Mouse (Mus musculus): ENCODE measurements at regions not wholly inside any gene's neighbourhood (a gene's known extent, or its start where the extent isn't known, plus 50 kb on each side); places are given as distances from the start of the nearest gene placed in this dataset.
A peak's percentile ranks its signal among the peaks of the same experiment; 100 is the strongest.

DNA sequence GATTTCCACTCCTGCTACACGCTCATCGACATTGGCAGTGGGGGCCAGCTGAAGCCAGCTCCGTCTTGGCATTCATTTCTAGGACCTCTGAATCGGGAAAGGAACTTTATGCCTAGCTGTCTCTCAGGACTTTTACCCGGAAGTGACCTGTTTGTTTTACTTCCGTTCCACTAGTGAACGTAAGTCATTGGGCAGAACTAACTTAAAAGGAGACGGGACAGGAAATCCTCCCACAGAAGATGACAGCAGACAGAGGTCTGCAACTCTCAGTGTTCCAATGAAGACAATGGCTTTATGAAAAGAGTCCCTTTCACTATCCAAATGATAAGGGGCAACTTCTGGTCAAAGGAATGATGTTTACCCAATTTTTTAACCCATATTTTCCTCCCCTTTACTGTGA is 155.5 kb downstream of the Sec61b start:
- no peak for DNase-seq

DNA sequence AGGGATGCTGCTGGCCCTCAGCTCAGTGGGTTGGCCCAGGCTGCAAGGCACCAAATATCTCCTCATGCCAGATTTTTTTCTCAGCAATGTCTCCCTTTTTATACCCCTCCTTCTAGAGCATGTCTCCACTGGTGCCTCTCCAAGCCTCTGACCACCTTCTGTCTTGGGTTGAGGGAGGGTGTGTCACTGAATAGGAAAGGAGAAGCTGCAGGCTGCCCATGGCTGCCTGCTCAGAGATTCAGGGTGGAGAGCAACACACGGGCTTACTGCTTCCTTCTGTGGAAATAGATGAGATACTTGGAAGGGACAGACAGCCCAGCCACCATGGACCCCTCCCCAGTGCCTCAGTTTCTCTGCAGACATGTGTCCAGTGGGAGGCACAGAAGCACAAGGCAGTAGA is 156.0 kb downstream of the Sec61b start:
- DNase-seq, result no peak

DNA sequence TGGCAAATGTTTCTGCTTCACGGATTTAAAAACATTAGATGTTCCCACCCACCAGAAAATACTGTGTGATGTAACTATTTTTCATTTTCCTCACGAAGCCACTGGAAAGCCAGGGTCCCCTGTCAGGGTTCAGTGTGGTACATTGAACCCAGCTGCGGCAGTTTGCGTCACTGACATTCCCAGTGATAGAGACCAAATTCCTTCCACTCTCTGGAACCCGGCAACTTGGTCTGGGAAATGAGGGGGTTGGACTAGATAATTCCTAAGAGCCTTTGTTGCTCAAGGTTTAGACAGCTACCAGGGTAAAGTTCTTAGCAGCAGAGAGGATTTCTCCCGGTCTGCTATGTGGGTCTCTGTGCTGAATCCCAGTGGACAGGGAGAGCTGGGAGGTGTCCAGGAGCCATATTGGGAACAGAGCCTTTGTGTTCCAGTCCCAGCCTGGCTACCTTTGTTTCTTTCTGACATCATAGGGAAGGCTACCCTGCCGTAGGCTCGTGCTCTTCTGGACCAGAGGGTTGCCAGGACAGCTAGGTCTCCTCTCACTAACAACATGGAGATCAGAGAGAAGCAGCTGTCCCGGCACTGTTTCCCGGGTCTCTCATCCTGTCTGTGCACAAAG is 164.5 kb downstream of the Sec61b start:
- no peak for DNase-seq

DNA sequence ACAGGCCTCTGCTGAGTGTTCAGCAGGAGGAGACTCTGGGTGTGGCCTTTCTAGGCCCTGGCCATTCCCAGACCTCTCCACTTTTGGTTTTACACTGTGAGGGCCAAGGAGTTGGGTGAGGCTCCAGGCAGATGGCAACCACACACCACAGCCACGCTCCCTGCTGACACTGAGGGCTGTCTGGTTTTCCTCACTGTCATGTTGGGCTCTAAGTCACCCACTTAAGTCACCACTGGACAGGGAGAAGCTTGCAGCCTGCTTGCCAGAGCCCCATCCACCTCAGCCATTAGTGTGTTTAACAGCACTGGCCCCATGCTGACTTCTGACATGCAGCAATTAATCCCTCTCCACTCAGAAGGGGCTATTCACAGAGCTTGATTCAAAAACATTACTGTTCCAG is 170.6 kb downstream of the Sec61b start:
- DNase-seq, result no peak

DNA sequence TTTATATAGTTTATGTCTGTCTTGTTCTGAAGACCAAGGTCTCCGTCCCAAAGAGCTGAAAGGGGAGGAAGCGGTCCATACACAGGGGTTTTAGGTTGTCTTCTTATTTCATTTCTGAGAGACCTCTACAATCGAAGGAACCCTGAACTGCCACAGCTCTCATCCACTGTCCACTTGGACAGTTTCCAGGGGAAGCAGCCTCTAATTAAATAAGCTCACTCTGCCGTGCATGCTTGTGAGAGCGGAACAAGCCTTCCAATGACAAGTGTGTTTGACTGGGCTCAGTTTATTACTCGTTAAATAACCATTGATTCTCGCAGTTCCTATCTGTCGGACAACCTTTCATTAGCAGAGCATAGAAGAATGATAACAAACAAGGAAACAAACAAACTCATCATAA is 174.2 kb downstream of the Sec61b start:
- DNase-seq, result no peak

DNA sequence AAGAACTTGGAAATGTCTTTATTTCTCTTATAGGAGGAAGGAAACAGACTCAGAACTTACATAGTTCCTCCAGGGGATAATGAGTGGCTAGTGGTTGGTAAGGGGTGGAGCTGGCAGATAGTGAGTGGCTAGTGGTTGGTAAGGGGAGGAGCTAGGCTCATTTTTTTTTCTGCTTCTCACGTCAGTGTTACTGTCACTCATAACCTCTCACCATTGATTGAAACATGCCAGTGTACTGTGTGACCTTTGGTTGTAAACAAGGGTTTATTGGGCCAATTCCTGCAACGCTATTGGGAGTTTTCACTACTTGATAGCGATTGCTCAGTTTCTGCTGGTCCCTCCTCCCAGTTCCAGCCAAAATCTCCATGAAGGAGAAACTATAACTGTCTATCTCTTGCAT is 175.5 kb downstream of the Sec61b start:
- no peak for DNase-seq

DNA sequence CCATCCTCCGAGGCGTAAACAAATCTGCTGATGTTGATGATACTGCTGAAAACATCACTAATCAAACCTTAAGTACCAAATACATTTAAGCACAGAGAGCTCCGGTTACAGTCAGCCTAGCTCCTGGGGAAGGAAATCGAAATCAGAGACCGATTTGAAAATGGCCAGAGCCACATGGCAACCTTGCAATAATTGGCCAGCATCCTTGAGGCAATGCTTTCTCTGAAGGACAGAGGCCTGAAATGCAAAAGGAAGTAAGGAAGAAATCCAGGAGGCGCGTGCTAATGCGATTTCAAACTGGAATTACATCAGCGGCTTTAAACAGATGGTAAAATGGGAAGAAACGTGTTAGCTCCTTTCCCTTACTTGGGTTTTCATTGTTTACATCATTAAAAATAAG is 177.1 kb downstream of the Sec61b start:
- no peak for DNase-seq

DNA sequence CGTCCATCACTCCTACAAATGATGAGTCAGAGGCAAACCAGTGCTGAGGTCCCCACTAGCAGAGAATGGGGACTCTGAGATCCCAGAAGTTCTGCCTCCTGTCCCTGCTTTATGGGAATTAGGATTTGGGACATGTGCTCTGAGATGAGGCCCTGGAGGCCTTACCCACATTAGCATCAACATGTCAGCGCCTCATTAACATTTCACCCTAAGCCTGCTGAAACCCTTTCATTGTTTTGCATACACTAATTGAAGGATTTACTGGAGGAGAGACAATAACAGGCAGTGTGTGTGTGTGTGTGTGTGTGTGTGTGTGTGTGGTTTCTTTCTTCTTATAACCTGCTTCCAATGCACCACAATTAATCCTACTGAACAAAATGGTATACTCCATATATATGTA is 178.7 kb downstream of the Sec61b start:
- no peak for DNase-seq

DNA sequence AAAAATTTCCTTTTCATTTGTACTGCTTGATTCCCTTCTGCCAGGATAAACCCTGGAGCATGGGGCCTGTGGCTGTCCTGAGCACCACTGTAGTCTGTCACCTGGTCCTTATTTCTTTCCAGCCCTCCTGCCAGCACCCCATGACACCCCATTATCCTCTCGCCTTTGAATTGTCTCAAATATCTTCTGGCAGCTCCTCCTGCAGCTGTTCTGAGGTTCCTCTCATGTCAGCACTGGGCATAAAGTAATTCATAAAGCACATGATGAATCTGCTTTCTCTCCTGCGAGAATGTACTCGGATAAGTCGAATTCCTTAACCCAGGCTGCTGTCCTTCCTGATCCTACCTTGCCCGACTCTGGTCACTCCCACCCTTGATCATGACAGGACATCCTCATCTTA is 195.1 kb downstream of the Sec61b start:
- no peak for DNase-seq

DNA sequence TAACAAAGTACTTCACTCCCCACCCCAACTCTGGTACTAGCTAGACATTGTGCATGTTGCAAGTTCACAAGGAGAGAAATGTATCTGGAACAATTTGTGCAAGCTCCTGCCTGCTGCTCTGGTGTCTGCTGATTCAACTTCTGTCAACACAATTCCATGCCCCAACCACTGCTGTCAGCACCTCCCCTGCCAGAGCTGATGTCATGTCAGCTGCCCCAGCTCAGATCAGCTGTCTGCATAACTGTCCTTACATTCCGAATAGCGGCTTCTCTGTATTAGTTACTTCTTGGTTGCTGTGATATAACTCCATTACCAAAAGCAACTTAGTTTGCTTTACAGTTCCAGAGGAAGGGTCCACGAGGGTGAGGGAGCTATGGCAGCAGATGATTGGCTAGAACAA is 196.0 kb downstream of the Sec61b start:
- DNase-seq, result no peak

DNA sequence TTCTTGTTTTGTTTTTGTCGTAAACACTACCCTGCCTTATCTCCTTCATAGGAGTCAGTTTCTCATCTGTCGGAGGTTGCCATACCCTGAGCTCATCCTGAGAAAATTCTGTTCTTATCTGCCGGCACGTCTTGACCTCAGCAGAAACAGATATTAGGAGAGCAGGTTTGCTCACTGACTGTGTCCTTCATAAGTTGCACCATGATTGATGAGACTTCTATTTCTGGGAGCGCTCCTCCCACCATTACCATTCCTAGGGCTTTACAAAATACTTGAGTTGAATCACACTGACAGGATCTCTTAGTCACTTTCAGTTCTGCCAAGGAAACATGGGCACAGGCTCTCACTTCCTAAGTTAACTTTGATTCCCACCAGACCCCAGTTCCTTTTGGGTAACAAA is 196.9 kb downstream of the Sec61b start:
- DNase-seq, result peak in 1 of 2 experiments; percentile 10

DNA sequence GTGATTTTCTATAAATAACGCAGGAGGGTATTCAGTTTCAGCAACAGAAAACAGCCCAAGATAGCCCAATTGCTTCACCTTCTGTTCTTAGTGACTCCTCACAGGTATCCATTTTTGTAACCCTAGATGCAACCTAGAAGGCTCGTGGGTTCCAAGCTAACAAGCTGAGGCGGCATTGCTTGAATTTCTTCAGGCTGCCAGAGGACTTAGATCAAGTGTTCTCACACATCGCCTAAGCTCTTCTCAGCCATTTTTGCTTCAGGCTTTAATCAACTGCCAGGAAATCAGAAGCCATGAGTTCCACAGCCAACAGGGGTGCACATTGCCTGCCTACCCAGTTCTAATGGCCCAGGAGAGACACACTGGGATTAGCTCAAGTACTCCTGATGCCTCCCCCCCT is 206.7 kb downstream of the Sec61b start:
- no peak for DNase-seq

DNA sequence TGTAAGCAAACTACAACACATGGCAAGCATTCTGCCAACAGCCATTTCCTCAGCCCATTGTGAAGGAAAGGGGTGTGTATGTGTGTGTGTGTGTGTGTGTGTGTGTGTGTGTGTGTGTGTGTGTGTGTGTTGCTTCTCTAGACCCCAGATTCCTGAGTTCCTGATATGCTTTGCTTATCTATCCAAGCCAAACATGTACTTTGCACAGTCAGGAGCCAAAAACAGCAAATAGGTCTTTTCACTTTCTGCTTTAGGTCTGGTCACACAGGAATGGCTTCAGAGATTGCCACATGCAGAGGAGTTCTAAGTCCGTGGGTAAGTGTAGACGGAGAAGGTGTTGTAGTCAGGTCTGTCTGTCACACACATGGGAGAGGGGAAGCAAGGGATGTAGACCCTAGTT is 216.7 kb downstream of the Sec61b start:
- DNase-seq, result no peak

DNA sequence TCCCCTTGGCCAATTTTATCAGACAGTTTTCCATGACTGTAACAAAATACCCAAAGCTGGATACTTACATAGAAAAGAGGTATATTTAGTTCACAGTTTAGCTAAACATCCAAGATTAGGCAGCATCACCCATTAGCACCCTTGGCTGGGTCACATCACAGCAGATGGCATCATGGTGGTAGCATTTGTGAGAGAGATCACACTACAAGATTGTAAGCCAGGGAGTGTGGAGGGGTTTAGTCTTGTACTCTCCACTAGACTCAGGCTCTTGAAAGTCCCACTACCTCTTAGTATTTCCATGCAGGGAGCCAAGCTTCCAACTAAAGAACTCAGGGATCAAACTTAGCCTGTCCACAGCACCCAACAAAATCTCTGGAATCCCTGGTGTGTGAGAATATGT is 218.2 kb downstream of the Sec61b start:
- no peak for DNase-seq

DNA sequence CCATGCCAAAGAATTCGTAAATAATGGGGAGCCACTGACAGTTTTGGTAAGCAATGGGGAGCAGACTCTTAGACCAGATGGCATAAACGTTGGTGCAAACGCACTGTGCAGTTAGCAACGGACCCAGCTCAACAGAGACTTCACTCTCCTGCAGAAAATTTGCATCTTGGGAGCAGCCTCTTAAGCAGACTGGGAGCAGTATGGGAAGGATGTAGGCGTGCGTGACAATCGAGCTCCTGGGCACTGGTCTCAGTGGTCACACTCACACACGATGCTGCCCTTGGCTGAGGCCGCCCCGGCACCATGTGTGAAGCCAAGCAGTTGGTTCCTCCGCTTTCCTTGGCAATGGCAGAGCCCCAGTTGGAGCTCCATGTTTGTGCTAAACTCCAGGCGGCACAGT is 218.8 kb downstream of the Sec61b start:
- no peak for DNase-seq

DNA sequence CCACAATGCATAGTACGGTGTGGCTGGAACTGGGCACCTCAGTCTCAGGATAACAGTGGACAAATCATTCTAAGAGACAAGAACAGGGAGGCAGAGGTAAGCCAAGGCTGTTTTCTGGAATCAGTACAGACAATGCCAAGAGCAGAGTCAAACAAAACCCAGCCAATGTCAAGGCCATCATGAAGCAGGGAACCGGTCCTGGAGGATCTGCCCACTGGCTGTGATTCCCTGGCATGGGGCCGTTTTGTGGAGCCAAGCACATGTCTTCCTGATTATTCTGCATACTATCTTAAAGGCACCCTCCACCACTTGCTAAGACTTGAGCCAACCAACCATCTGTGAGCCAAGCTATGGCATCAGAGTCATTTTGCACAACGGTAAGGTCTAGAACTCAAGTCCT is 222.6 kb downstream of the Sec61b start:
- no peak for DNase-seq

DNA sequence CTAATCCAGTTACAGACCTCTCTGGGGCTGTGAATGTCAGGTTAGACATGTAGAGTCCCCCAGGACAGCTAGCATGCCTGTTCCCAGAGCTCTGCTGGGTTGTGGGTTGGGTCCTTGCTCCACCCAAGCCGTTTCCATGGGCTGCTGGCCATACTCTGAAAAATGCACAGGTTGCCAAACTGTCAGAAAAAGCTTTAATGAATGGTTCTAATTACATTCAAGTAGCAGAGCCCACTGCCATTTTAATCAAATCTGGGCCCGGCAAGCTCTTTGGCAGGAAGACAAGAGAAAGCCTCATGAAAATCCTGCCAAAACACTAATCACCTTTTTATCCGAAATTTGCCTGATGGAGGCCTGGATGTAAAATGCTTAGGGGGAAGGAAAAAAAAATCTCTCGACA is 224.1 kb downstream of the Sec61b start:
- DNase-seq, result no peak

DNA sequence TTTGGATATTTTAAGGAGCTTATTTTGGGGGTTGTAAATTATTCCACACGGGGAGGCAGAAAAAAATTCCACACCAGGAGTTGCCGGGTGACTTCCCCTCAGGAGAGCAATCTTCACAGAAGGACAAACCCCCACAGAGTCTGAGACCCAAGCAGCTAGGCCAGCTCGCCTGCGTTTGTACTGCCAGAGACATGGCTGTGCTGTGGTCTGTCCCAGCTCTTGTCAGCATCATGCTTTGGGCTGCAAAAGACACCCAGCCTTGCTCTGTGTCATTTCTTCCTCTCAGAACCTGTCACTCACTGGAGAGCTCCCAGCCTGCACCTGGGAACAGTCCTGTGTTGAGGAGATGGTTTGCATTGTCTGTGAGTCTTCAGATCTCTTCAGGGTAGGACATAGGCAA is 224.5 kb downstream of the Sec61b start:
- no peak for DNase-seq

DNA sequence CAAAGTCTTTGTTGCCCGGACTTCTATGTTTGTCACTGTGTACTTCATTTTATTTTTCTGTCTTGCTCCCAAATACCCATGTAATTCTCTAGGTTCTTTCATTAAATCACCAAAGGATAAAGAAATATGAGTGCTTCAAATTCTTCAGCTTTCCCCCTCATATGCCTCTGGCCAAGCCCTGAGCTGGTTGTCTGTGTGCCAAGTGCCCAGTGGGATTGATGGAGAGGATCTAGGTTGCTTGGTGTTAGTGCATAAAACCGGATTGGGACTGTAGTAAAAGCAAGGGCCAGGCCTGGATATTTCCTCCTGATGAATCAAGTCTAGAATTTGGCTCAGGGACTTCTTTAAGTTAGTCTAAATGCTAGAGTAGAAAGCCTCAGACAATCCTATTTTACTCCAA is 229.0 kb downstream of the Sec61b start:
- no peak for DNase-seq

DNA sequence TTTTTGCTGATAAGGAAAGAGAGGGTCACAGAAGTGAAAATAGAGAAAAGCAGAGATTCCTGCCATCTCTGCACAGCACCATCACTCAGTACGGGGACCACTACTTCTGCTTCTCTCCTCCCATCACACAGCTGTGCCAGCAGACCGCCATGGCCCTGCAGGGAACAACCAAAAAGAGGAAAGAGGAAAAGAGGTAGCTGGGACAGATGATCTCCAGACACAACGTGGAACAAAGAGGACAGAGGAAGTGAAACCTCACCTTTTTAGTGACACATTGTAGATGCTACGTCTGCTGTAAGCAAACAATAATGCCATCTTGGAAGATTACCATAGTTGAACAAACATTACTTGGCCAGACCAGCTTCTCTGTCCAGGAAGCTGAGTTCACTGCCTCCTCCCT is 230.1 kb downstream of the Sec61b start:
- no peak for DNase-seq

DNA sequence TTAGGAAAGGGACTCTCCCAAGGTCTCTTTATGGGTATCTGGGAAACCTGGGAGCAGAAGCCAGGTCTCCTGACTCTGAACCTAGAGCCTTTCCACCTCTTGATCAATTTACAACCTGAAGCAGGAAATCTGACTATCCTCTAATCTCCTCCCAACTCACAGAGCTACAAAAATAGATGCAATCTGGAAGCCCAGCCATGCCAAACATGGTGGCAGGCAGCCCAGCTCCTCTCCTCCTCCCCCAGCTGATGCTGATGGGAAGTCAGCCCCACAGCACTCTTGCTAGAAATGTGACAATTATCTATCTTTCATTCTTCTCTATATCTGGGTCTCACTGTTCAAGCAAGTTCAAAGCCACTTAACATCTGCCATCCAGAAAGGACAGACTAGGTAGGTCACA is 233.5 kb downstream of the Sec61b start:
- no peak for DNase-seq

DNA sequence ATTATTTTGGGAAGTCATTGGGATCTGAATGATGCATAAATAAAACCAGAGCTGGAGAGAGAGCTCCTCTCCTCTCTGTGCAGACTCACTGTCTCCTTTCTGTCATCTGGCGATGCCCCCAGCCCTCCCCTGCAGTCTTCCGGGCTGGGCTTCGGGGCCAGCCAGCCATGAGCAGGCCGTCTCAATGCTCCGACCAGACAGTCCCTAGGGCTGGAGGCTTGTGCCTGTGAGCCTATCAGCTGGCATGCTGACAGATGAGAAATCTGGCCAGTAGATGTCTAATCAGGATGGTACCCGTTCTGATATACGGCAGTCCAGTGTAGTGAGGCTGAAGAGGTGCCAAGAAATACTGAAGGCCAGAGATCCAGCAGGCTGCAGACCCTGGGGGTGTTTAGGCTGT is 238.9 kb downstream of the Sec61b start:
- no peak for DNase-seq

DNA sequence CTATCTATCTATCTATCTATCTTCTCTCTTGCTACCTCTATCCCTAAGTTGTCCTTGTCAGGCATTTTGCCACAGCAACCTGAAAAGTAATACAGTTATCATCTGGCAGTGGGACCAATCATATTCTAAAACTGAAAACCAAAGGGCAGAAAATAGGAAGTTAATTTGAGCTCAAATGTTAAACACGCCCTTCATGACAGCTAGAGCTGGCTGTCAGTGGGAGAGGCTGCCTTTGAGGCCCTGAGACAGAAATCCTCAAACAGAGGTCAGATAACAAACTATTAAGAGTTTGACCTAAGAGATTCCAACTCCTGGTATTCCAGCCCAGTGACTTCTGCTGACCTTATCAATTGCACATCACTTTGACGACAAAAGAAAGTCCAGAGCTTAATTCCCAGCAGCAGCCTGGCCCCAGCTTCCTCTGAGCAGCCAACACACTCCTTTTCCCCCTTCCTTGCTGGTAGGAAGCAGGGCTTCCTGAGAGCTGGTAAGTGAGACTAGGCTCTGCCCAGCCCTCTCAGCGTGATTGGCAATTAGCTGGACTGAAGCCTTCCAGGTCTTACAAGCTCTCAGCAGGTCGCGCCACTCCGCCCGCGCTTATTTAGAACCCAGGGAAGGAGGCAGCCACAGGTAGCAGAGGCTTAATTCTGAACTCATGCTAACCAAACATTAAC is 250.0 kb downstream of the Sec61b start:
- DNase-seq, result no peak

DNA sequence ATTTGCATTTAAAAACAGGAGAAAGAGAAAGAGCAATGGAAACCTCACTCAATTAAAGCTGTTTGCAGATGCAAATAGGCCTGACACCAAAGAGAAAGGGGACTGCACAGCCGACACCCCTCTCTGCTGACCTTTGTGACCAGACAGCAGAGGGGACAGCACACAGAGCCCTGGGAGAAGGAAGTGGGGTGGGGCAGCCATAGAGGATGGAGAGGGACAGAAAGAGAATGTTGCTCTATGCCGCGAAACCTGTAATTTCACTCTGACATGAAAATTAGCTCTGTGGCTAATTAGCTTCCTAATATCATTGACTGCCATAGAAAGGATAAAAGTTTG is 250.5 kb downstream of the Sec61b start:
- no peak for DNase-seq

DNA sequence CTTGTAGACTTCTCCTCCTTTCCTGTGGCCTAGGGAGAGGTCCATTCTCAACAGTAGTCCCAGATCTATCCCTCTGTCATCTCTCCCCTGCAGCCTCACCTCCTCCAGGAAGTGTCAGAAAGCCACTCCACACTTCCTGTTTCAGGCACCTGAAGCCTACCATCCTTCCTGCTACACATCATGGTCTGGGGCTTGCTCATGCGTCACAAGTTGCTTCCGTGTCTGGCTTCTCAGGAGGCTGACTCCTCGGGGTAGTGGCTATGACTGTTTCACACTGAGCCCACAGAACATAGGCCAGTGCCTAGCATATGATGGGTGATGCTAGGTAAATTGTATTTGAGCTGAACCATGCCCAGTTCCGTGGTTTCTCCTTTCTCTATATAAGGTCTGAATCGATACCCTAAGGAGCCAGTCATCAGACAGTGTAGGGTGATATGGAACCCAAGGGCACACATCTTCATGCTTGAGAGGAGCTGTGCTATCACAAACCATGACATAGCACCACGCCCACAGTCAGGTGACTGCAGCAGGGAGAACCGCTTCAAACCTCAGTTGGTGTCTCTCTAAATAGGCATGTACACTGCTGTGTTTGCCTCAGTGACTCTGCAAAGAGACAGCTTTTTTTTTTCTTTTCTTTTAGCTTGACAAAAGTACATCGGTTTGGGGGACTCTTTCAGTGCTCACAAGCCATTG is 272.2 kb downstream of the Sec61b start:
- DNase-seq, result peak; percentile 2 to 7

Data from lung, adult 18-20 months (tissue).